Mouse (Mus musculus) heart, adult 9 months (tissue): Measurements from ENCODE around the gene Smyd3.

Source experiments
- DNase-seq, 2 experiments: peaks; one replicate each; pipeline ENCODE4 v3.0.0; 2022; ENCODE audit warnings: low spot score in 2 of 2

The Smyd3 gene

GRCm38 (mm10) chr1:179384296-179384695 lies 133.5 kb downstream of the Smyd3 start:
- no peak for DNase-seq

- no peak for DNase-seq
Measured at GRCm38 (mm10) chr1:179378102-179378501, 139.7 kb downstream of the Smyd3 start.

GRCm38 (mm10) chr1:179374987-179375386 lies 142.9 kb downstream of the Smyd3 start:
- no peak for DNase-seq

GRCm38 (mm10) chr1:179373911-179374310 lies 143.9 kb downstream of the Smyd3 start:
- DNase-seq = no peak

GRCm38 (mm10) chr1:179371191-179371590 lies 146.7 kb downstream of the Smyd3 start:
- DNase-seq = no peak

GRCm38 (mm10) chr1:179368426-179369010 lies 149.3 kb downstream of the Smyd3 start:
- DNase-seq = no peak

GRCm38 (mm10) chr1:179361481-179362466 lies 156.1 kb downstream of the Smyd3 start:
- DNase-seq = no peak

- DNase-seq = no peak
Measured at GRCm38 (mm10) chr1:179357111-179357510, 160.7 kb downstream of the Smyd3 start.

- DNase-seq = no peak
Measured at GRCm38 (mm10) chr1:179354250-179354649, 163.6 kb downstream of the Smyd3 start.

GRCm38 (mm10) chr1:179345318-179345925 lies 172.4 kb downstream of the Smyd3 start:
- no peak for DNase-seq

- no peak for DNase-seq
Measured at GRCm38 (mm10) chr1:179343426-179343825, 174.4 kb downstream of the Smyd3 start.

GRCm38 (mm10) chr1:179341589-179341988 lies 176.3 kb downstream of the Smyd3 start:
- no peak for DNase-seq

GRCm38 (mm10) chr1:179339066-179339465 lies 178.8 kb downstream of the Smyd3 start:
- no peak for DNase-seq

- DNase-seq = no peak
Measured at GRCm38 (mm10) chr1:179337529-179337928, 180.3 kb downstream of the Smyd3 start.

- no peak for DNase-seq
Measured at GRCm38 (mm10) chr1:179326965-179327308, 190.9 kb downstream of the Smyd3 start.

- no peak for DNase-seq
Measured at GRCm38 (mm10) chr1:179326262-179326964, 191.4 kb downstream of the Smyd3 start.

- DNase-seq = no peak
Measured at GRCm38 (mm10) chr1:179324271-179324670, 193.6 kb downstream of the Smyd3 start.

- no peak for DNase-seq
Measured at GRCm38 (mm10) chr1:179313618-179314017, 204.2 kb downstream of the Smyd3 start.

GRCm38 (mm10) chr1:179309487-179309886 lies 208.4 kb downstream of the Smyd3 start:
- DNase-seq = no peak

- DNase-seq = no peak
Measured at GRCm38 (mm10) chr1:179302446-179303230, 215.2 kb downstream of the Smyd3 start.

- DNase-seq = no peak
Measured at GRCm38 (mm10) chr1:179295626-179296025, 222.2 kb downstream of the Smyd3 start.
